Mouse (Mus musculus): Measurements from ENCODE around the gene Blcap.

Gene Blcap

DNA sequence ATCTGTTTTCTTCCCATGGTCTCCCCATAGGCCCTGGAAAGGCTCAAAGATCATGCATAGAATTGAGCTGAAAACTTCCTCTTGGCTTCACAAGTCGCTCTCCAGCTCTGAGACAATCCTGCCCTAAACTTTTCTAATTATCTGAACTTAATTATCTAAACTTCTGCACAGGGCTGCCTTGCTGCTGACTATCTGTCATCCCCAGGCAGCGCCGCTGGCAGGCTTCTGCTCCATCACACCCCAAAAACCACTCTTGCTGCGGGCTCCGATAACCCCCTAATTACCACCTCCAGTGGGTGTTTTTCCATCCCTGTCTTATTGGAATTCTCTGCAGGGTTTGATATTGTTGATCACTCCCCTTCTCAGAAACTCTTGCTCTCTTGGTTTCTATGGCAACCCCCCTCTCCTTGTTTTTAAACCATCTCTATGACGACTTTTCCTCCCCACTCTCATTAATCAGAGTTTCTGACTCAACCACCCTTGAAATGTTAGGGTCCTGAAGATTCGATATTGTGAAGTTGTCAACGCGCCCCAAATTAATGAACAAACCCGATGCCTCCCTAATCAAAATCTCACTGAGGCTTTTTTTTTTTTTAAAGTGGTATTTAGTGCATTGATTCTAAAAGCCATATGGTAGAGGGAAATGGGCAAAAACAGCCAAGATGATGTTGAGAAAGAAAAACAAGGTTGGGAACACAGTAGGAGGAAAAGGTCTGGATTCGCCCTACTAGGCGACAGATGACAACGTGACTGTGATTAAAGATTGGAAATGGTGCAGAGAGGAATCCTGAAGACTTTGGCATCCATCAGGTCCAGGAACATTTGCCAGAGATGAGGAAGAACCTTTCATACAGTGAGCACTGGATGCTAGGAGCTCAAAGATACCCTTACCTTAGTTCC lies 40.8 kb downstream of the Blcap start:
- no peak for ATAC-seq (ENCODE audit: insufficient number of reproducible peaks, low FRiP score, low TSS enrichment)

DNA sequence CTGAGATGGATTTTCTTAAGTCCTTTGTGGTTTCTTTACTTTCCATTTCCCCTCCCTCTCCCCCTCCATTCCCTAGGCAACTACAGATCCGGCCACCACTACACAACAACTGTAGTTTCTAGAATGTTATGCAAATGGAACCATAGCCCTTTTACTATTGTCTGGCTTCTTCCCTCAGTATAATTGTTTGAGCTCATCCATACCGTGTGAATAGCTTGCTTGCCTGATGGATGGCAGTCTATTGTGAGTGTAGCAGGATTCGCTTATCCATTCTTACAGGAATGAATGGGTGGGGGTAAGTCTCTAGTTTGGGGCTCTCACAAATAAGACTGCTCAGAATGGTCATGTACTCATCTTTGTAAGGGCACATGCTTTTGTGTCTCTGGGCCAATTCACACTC lies 48.5 kb downstream of the Blcap start:
- no peak for ATAC-seq (ENCODE audit: insufficient number of reproducible peaks, low FRiP score, low TSS enrichment)

DNA sequence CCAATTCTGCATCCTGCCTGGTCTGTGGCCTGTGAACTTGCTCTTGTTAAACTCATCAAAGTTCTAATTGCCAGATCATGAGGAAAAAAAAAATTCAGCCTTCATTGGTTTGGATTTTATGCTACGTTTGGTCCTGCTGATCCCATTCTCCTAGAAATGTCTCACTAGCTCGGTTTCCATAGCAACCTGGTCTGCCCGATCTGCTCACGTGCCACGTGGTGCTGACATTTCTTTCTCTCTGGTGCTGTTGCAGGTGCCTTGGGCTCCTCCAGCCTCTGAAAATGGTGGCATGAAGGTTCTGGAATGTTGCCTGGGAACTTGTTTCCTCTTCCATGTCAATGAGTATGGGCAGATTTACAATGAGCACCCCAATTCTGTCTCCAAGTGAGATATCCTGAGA lies 50.6 kb downstream of the Blcap start:
- no peak for ATAC-seq (ENCODE audit: insufficient number of reproducible peaks, low FRiP score, low TSS enrichment)

DNA sequence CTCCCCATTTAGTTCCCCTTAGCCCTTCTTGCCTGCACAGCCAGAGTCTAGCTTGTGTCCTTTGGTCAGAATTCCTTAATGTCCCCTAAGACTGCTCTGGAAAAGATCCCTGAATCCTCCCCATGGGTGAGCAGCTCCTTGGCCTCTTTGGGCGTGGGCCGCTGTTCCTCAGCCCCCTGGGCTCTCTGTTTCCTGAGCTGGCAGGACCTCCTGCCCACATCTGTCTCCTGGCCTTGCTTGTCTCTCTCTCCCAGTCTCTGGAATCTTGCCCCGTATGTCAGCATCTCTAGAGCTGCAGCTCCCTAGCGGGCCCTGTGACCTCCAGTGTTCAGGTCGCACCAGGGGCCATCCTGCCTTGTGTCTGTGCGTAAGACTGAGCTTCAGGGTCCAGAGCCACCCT lies 51.6 kb downstream of the Blcap start:
- ATAC-seq (ENCODE audit: insufficient number of reproducible peaks, low FRiP score, low TSS enrichment) = no peak

DNA sequence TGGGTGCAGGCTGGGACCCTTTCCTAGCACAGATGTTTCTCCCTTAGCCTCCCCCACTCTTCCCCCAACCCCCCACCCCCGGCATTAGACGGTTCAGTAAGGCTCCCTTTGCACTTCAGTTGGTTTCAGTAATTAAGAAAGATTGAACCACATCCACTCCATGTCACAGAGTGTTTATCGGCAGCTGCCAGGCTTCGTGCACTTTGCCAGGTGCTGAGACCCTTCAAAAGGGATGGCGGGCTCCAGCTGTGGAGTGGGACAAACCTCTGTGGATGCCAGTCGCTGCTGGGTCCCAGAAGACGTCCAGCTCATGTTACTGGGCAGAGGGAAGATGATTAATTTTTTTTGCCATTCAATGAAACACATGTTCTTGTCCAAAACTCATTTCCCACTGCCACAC lies 52.6 kb downstream of the Blcap start:
- ATAC-seq (ENCODE audit: insufficient number of reproducible peaks, low FRiP score, low TSS enrichment) = no peak

DNA sequence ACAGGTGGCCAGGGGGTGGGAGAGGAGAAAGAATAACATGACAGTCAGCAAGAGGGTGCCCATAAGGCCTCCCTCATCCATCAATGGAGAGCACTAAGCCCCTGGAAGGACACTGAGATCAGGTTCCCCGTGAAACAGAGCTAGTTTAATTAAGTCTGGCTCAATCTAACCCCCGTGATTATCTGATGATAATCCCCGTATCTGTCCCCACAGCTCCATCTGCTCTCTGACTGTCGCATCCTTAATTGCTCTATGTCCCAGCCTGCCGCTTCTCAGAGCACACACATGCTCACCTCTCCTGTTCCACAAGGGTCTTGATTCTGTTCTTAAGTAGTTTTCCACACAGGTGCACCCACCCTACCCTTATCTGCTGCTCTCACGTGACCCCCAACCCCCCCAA lies 53.5 kb downstream of the Blcap start:
- no peak for ATAC-seq (ENCODE audit: insufficient number of reproducible peaks, low FRiP score, low TSS enrichment)

DNA sequence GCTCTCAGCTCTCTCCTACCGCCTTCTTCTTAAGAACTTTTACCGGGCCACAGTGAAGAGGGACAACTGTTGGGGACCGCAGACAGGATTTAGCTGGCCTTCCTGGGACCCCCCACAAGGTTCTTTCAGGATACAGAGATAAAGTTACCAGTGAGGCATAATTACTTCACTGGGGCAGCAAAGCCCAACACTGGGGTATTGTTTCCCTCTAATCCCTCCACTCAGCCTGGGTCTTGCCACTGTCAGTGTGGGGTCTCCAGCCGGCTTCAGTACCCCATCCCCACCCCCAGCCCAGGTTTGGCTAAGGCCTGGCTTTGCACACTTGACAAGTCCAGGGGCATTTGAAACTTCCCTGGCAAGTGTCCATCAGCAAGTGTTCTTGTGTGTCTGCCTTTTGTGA lies 56.7 kb downstream of the Blcap start:
- ATAC-seq (ENCODE audit: insufficient number of reproducible peaks, low FRiP score, low TSS enrichment) = no peak

DNA sequence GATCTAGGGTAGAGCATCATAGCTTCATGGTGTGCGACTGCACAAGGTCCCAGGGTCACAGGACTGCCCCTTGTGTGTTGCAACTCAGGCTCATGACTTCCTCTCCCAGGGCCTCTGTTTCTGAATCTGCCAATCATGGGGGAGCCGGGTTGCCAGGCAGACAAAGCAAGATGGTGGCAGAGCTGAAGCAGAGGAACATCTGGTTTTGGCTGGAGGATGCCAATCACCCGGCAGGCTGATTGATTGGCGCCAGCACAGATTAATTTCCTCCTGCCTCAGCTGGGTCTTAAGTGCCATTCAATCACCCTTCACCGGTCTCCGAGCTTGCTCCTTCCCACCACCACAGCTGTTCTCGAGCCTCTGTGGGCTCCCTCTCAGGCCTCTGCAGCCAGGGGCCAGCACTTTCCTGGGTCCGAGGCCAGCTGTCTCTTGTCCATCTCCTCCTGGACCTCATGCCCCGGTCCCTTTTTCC lies 57.3 kb downstream of the Blcap start:
- no peak for ATAC-seq (ENCODE audit: insufficient number of reproducible peaks, low FRiP score, low TSS enrichment)

DNA sequence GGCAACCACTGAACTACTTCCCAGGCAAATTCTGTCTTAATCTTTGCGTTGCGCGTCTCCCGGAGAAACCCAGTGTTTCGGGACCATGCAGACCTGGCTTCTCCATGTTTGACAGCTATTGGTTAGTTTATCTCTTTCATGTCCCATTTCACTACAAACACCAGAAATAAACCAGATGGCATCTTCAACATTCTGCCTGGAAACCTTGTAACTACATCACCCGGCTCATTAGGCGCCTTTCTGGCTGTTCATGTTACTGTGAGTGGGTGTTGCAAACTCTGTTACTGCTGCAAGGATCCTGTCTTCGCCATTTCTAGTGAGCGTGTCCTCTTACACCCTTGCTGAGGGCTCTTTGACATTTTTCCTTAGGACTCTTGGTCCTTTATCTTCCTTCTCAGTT lies 58.2 kb downstream of the Blcap start:
- ATAC-seq (ENCODE audit: insufficient number of reproducible peaks, low FRiP score, low TSS enrichment) = no peak

DNA sequence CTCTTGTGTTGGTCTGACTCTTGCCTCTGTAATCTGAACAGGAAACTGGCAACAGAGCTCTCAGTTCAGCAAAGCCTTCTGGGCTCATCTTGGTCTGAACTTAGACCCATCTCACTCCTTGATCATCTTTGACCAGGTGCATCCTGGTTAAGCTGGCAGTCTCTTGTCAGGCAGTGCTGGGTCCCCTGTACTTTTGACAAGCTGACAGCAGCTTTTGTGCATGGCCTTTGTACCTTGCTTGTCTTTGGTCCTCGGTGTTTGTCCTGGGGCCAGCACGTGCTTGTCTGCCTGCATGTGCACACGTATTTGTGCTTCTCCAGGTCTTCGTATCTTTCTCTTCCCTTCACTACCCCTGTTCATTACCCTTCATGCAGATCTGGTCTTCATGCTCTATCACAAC lies 61.0 kb downstream of the Blcap start:
- no peak for ATAC-seq (ENCODE audit: insufficient number of reproducible peaks, low FRiP score, low TSS enrichment)

DNA sequence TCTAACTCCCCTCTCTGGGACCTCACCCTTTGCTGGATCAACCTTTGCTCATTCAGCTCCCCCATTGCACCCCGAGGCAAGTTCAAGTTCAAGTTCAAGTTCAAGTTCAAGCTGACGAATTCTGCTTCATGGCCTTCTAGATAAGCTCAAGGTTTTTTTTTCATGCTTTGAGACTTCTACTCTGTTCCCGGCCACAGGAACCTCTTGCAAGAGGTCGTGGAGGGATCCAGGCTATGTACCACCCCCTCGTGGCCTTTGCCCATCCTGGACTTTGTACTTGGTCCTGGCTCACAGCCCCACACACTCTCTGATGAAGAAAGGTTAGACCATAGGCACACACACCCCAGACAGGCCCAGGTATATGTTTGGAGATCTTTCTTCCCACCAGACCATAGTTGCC lies 61.9 kb downstream of the Blcap start:
- ATAC-seq (ENCODE audit: insufficient number of reproducible peaks, low FRiP score, low TSS enrichment) = no peak

DNA sequence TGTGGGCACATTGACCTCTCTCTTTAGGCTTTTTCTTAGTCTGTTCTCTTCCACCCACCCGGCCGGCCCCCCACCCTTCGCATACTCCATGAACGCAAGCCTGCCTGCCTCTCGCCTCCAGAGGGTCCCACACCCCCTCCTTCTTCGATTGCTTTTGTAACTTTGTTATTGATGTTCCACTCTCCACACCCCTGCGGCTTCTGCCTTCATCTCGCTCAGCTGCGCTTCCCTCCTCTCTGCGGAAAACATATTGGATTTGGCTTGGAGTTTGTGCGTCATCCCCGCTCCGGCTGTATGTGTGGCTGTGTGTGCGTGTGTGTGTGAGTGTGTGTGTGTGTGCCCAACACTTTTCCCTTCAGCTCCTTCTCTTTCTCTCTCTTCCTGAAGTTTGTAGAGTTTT lies 64.3 kb downstream of the Blcap start:
- ATAC-seq (ENCODE audit: insufficient number of reproducible peaks, low FRiP score, low TSS enrichment) = no peak

All from cerebellum, adult (tissue).